Mouse (Mus musculus) layer of hippocampus, adult 2 months (tissue): ENCODE data around the gene Tmem159. TPM values are rescaled to one million over a fixed set of nuclear protein-coding genes. Genes with fewer than 3 reads are reported as not detected.

Source experiments
- DNase-seq, 2 experiments: peaks; one replicate each; pipeline ENCODE4 v3.0.0; 2022; ENCODE audit warnings: low spot score in 2 of 2
- H3K27ac ChIP-seq: fragments of 200-600 bp; 2 replicates; pipeline ENCODE4 v1.8.1; 2022
- H3K4me3 ChIP-seq: fragments of 200-600 bp; 2 replicates; pipeline ENCODE4 v1.8.1; 2022; ENCODE audit warnings: mild to moderate bottlenecking
- CTCF ChIP-seq: fragments of 200-600 bp; conservative IDR thresholded peaks from 2 replicates; pipeline ENCODE4 v1.8.1; 2022; ENCODE audit warnings: antibody characterized with exemption, mild to moderate bottlenecking, moderate library complexity
- total RNA-seq, 2 experiments: library from RNA; stranded (reverse); gene quantifications; 2 replicates each; pipeline ENCODE4 v1.2.3; 2021

Tmem159 gene
- total RNA-seq, 2 experiments from 2014 or later: 11.3 to 11.7 TPM

DNA sequence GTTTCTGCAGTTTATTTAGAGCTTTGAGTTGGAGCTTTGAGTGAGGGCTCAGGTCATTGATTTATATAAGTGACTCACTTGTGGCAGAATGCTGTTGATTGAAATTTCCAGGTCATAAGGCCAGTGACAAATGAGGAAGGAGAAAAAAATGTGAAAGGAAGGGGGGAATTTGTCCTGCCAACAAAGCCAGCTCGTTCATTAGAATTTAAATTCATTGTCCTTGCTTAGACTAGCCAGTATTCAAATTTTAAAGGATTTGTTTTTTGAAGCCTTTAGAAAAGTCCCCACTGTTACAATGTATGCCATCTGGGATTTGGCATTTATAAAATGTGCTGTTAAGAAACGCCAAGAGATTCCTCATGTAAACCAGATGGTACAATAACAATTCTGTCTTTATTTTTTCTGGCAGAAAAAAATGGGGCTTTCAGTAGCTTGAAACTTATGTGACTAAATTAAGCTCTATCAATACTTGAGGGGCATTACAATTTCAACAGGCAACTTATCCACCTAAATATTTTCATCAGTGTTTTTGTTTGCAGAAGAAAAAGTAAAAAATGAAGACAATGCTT, 54.8 kb downstream of the Tmem159 start:
- peak; percentile 33 to 69 for DNase-seq
- TF ChIP-seq CTCF: no peak
- Histone ChIP-seq H3K4me3 (no peak overlapping the region), H3K27ac (peak overlapping the region; percentile 84)

DNA sequence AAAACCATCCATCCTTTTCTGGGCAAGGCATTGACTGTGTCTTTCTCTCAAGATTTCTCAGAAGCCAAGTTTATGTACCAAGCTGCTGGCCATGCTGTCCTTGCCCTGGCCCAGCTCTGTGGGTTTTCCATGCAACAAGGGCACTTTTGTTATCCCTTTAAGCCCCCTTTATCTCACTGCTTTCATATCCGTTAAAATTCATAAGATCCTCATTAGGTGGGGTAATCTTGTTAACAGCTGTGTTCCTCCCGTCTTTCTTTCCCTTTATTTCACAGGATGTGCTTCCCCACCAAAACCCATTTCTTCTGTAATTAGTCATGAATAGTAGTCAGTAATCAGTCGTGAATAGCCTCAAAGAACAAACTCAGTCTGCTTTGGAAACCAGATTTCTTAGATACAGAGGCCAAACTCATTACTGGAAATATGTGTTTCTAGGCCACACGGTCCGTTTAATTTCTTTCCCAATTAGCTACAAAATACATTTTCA, 55.5 kb downstream of the Tmem159 start:
- peak in 1 of 2 experiments; percentile 16 for DNase-seq
- Histone ChIP-seq H3K27ac (peak overlapping the region; percentile 67), H3K4me3 (no peak overlapping the region)
- no peak for TF ChIP-seq CTCF

DNA sequence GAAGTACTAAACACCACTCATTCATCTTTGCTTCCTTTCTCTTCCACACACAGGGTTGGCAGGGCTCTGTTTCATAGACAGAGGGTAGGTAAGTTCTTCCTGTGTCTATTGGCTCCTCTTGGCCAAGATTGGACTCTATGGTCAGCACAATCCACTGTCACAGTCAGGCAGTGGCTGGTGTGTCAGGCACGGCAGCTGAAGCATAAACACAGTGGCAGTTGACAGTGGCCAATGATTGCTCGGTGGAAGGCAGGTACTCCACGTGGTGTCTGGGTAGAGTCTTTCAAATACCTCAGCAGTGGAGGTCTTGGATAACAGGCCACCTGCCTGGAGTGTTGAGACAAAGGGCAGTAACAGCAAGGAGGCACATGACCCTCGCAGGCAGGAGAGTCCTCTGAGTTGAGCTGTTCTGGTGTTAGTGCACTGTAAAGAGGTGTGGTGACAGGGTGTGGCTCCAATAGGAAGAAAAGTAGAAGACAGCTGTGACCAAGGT, 56.0 kb downstream of the Tmem159 start:
- no peak for TF ChIP-seq CTCF
- no peak for DNase-seq
- Histone ChIP-seq H3K4me3 (no peak overlapping the region), H3K27ac (peak overlapping the region; percentile 67)

DNA sequence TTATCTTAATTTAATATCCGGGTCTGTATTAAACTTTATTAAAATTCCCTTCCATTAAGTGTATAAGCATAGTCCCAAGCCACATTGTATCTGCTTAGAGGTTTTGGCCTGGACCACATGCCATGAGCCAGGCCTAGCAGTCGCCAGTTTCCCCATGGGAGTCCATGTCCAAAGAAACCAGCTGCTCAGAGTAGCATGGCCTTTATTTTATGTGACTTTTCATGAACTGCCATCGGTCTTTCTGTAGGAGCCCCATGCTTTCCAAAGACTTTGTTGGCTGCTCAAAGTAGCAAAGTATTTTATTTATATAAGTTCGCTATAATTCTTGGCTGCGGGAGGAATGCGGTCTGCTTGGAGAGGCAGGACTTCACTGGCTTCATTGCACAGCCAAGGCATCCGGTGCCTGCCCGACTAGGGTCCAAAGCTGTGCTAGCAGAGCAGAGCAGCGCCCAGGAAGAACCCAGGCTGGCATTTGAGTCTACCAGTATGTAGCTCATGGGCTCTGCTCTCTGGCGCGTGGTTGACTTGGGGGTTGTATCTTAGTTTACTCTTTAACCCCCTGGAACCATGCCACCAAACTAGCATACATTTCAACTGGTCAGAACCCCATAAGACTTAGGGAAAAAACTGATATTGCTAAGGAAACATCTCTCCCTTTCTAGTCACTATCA, 61.6 kb downstream of the Tmem159 start:
- no peak overlapping the region for H3K4me3 ChIP-seq
- TF ChIP-seq CTCF: no peak
- DNase-seq: no peak
- H3K27ac ChIP-seq: no peak overlapping the region

Other genes with a start within 250 kb of the Tmem159 start
- gene Lyrm1, start 206.5 kb upstream of the Tmem159 start, total RNA-seq: 10 to 100 TPM in 1 of 2 experiments, 1 to 10 TPM in 1; 9.8 to 10.8 TPM
- gene Dcun1d3, start 206.1 kb upstream of the Tmem159 start, total RNA-seq: 10 to 100 TPM; 22.3 TPM
- under 1 TPM; 0.12 to 0.59 TPM for gene Dnah3, start 7.1 kb upstream of the Tmem159 start, total RNA-seq
- gene Zp2, start 42.9 kb downstream of the Tmem159 start, total RNA-seq: under 1 TPM; 0.20 to 0.37 TPM
- gene Anks4b, start 71.5 kb downstream of the Tmem159 start, total RNA-seq: under 1 TPM; 0.31 to 0.32 TPM
- 100 to 1,000 TPM; 235 to 270 TPM for gene Crym, start 99.8 kb downstream of the Tmem159 start, total RNA-seq
- gene Abca14, start 101.6 kb downstream of the Tmem159 start, total RNA-seq: not detected
- not detected for gene Abca15, start 226.3 kb downstream of the Tmem159 start, total RNA-seq